Mouse (Mus musculus): ENCODE results near the gene Adcy1. TPM values are rescaled to one million over a fixed set of nuclear protein-coding genes. Genes with fewer than 3 reads are reported as not detected.

Adcy1 gene
- polyA plus RNA-seq, 1 experiment, result not detected

GRCm38 (mm10) chr11:7153081-7153480 is 89.8 kb downstream of the Adcy1 start:
- WGBS, result 82% methylated on average over 8 of the region's 8 CpGs
- H3K4me1 ChIP-seq (ENCODE audit: control insufficient read depth, insufficient read depth, low read length), result peaks cover 19% of the 10 kb centered on the region
- no peak overlapping the region for H3K27ac ChIP-seq (ENCODE audit: insufficient read depth, low read depth, low read length)

GRCm38 (mm10) chr11:7156427-7156826 is 93.1 kb downstream of the Adcy1 start:
- Histone ChIP-seq H3K27ac (ENCODE audit: insufficient read depth, low read depth, low read length) (no peak overlapping the region), H3K4me1 (ENCODE audit: control insufficient read depth, insufficient read depth, low read length) (peaks cover 15% of the 10 kb centered on the region), H3K4me3 (ENCODE audit: insufficient read depth, low read depth, low read length) (no peak overlapping the region)
- WGBS, result 80% methylated on average over 4 of the region's 4 CpGs
- TF ChIP-seq POLR2A (IDR thresholded peaks at IDR 0.05; ENCODE audit: insufficient read depth, low read depth, low read length), result no peak
- no peak for TF ChIP-seq CTCF (IDR thresholded peaks at IDR 0.05; ENCODE audit: insufficient read depth, low read depth, low read length)

More at GRCm38 (mm10) chr11:7153081-7153480, 89.8 kb downstream of the Adcy1 start:
- TF ChIP-seq POLR2A (IDR thresholded peaks at IDR 0.05; ENCODE audit: insufficient read depth, low read depth, low read length) (no peak), CTCF (IDR thresholded peaks at IDR 0.05; ENCODE audit: insufficient read depth, low read depth, low read length) (no peak)
- H3K4me3 ChIP-seq (ENCODE audit: insufficient read depth, low read depth, low read length), result no peak overlapping the region

GRCm38 (mm10) chr11:7158196-7158595 is 94.9 kb downstream of the Adcy1 start:
- TF ChIP-seq POLR2A (IDR thresholded peaks at IDR 0.05; ENCODE audit: insufficient read depth, low read depth, low read length) (no peak), CTCF (IDR thresholded peaks at IDR 0.05; ENCODE audit: insufficient read depth, low read depth, low read length) (no peak)
- H3K27ac ChIP-seq (ENCODE audit: insufficient read depth, low read depth, low read length), result no peak overlapping the region
- no peak overlapping the region for H3K4me3 ChIP-seq (ENCODE audit: insufficient read depth, low read depth, low read length)
- peaks cover 13% of the 10 kb centered on the region for H3K4me1 ChIP-seq (ENCODE audit: control insufficient read depth, insufficient read depth, low read length)
- 77% methylated on average over 6 of the region's 6 CpGs for WGBS

- TF ChIP-seq POLR2A (IDR thresholded peaks at IDR 0.05; ENCODE audit: insufficient read depth, low read depth, low read length) (no peak), CTCF (IDR thresholded peaks at IDR 0.05; ENCODE audit: insufficient read depth, low read depth, low read length) (no peak)
- Histone ChIP-seq H3K27ac (ENCODE audit: insufficient read depth, low read depth, low read length) (no peak overlapping the region), H3K4me1 (ENCODE audit: control insufficient read depth, insufficient read depth, low read length) (peaks cover 18% of the 10 kb centered on the region), H3K4me3 (ENCODE audit: insufficient read depth, low read depth, low read length) (no peak overlapping the region)
- 86% methylated on average over 6 of the region's 6 CpGs for WGBS
Observed at GRCm38 (mm10) chr11:7160146-7160545, 96.9 kb downstream of the Adcy1 start.

GRCm38 (mm10) chr11:7160637-7161101 is 97.4 kb downstream of the Adcy1 start:
- H3K27ac ChIP-seq (ENCODE audit: insufficient read depth, low read depth, low read length), result no peak overlapping the region
- TF ChIP-seq CTCF (IDR thresholded peaks at IDR 0.05; ENCODE audit: insufficient read depth, low read depth, low read length) (no peak), POLR2A (IDR thresholded peaks at IDR 0.05; ENCODE audit: insufficient read depth, low read depth, low read length) (no peak)
- no peak overlapping the region for H3K4me3 ChIP-seq (ENCODE audit: insufficient read depth, low read depth, low read length)
- WGBS, result 48% methylated on average over 4 of the region's 4 CpGs
- peaks cover 18% of the 10 kb centered on the region for H3K4me1 ChIP-seq (ENCODE audit: control insufficient read depth, insufficient read depth, low read length)

- Histone ChIP-seq H3K4me3 (ENCODE audit: insufficient read depth, low read depth, low read length) (no peak overlapping the region), H3K27ac (ENCODE audit: insufficient read depth, low read depth, low read length) (no peak overlapping the region), H3K4me1 (ENCODE audit: control insufficient read depth, insufficient read depth, low read length) (peaks cover 18% of the 10 kb centered on the region)
- 82% methylated on average over 8 of the region's 8 CpGs for WGBS
- no peak for TF ChIP-seq POLR2A (IDR thresholded peaks at IDR 0.05; ENCODE audit: insufficient read depth, low read depth, low read length)
- TF ChIP-seq CTCF (IDR thresholded peaks at IDR 0.05; ENCODE audit: insufficient read depth, low read depth, low read length), result no peak
Observed at GRCm38 (mm10) chr11:7161502-7162174, 98.3 kb downstream of the Adcy1 start.

GRCm38 (mm10) chr11:7164416-7164815 is 101.1 kb downstream of the Adcy1 start:
- WGBS, result 18% methylated on average over 4 of the region's 4 CpGs
- peaks cover 18% of the 10 kb centered on the region for H3K4me1 ChIP-seq (ENCODE audit: control insufficient read depth, insufficient read depth, low read length)

GRCm38 (mm10) chr11:7169645-7170044 is 106.4 kb downstream of the Adcy1 start:
- no peak overlapping the region for H3K4me3 ChIP-seq (ENCODE audit: insufficient read depth, low read depth, low read length)
- peaks cover 3% of the 10 kb centered on the region for H3K4me1 ChIP-seq (ENCODE audit: control insufficient read depth, insufficient read depth, low read length)
- H3K27ac ChIP-seq (ENCODE audit: insufficient read depth, low read depth, low read length), result no peak overlapping the region
- 90% methylated on average over 1 of the region's 1 CpGs for WGBS
- TF ChIP-seq POLR2A (IDR thresholded peaks at IDR 0.05; ENCODE audit: insufficient read depth, low read depth, low read length), result no peak

More at GRCm38 (mm10) chr11:7164416-7164815, 101.1 kb downstream of the Adcy1 start:
- Histone ChIP-seq H3K27ac (ENCODE audit: insufficient read depth, low read depth, low read length) (no peak overlapping the region), H3K4me3 (ENCODE audit: insufficient read depth, low read depth, low read length) (no peak overlapping the region)
- TF ChIP-seq CTCF (IDR thresholded peaks at IDR 0.05; ENCODE audit: insufficient read depth, low read depth, low read length) (no peak), POLR2A (IDR thresholded peaks at IDR 0.05; ENCODE audit: insufficient read depth, low read depth, low read length) (no peak)

- no peak overlapping the region for H3K4me3 ChIP-seq (ENCODE audit: insufficient read depth, low read depth, low read length)
- 72% methylated on average over 6 of the region's 6 CpGs for WGBS
- no peak overlapping the region for H3K27ac ChIP-seq (ENCODE audit: insufficient read depth, low read depth, low read length)
- TF ChIP-seq POLR2A (IDR thresholded peaks at IDR 0.05; ENCODE audit: insufficient read depth, low read depth, low read length) (no peak), CTCF (IDR thresholded peaks at IDR 0.05; ENCODE audit: insufficient read depth, low read depth, low read length) (no peak)
- no peaks in the 10 kb centered on the region for H3K4me1 ChIP-seq (ENCODE audit: control insufficient read depth, insufficient read depth, low read length)
Observed at GRCm38 (mm10) chr11:7173664-7174063, 110.4 kb downstream of the Adcy1 start.
